Mouse (Mus musculus) MEL (cell line): Measurements from ENCODE around the gene F830045P16Rik. TPM values are rescaled to one million over a fixed set of nuclear protein-coding genes. Genes with fewer than 3 reads are reported as not detected.

ENCODE experiments used
- DNase-seq: peaks from one replicate; pipeline ENCODE4 v3.0.0; 2011; ENCODE audit warnings: low read depth, low spot score
- H3K27ac ChIP-seq: 2 replicates; pipeline ENCODE4 v1.5.1; 2012; ENCODE audit warnings: low read depth, mild to moderate bottlenecking, control low read depth, low read length, moderate library complexity; ENCODE audit not compliant: control insufficient read depth
- H3K27me3 ChIP-seq, 2 experiments: fragments of 150-350 bp in 1 of 2; sonication (generic) in 1 of 2; 2 replicates each; pipeline ENCODE4 v1.6.1; 2012; ENCODE audit warnings: low read length in 2 of 2, mild to moderate bottlenecking in 2 of 2, improper control_type of control experiment in 1 of 2, moderate library complexity in 1 of 2; ENCODE audit not compliant: insufficient read depth in 2 of 2, control insufficient read depth in 1 of 2
- H3K36me3 ChIP-seq, 2 experiments: 2 replicates each; pipeline ENCODE4 v1.6.1; 2012 to 2014; ENCODE audit warnings: low read length in 2 of 2, improper control_type of control experiment in 1 of 2, inconsistent platforms in 1 of 2, mild to moderate bottlenecking in 1 of 2; ENCODE audit not compliant: insufficient read depth in 2 of 2, control insufficient read depth in 1 of 2
- H3K4me1 ChIP-seq, 2 experiments: fragments of 150-350 bp in 1 of 2; sonication (generic) in 1 of 2; 2 replicates each; pipeline ENCODE4 v1.6.1; 2012; ENCODE audit warnings: low read length in 2 of 2, improper control_type of control experiment in 1 of 2, mild to moderate bottlenecking in 1 of 2; ENCODE audit not compliant: insufficient read depth in 2 of 2, control insufficient read depth in 1 of 2
- H3K4me3 ChIP-seq, 2 experiments: fragments of 150-350 bp in 1 of 2; sonication (generic) in 1 of 2; 2 replicates each; pipeline ENCODE4 v1.5.1; 2012; ENCODE audit warnings: low read depth in 2 of 2, low read length in 2 of 2, mild to moderate bottlenecking in 2 of 2, moderate library complexity in 2 of 2, control low read depth in 1 of 2, improper control_type of control experiment in 1 of 2; ENCODE audit not compliant: control insufficient read depth in 1 of 2, insufficient read depth in 1 of 2
- H3K79me2 ChIP-seq: 2 replicates; pipeline ENCODE4 v1.6.1; 2012; ENCODE audit warnings: mild to moderate bottlenecking, low read length, moderate library complexity; ENCODE audit not compliant: control insufficient read depth, poor library complexity, insufficient read depth
- H3K9ac ChIP-seq: 2 replicates; pipeline ENCODE4 v1.6.1; 2012; ENCODE audit warnings: low read depth, mild to moderate bottlenecking, control low read depth, low read length, moderate library complexity; ENCODE audit not compliant: control insufficient read depth, poor library complexity, severe bottlenecking
- H3K9me3 ChIP-seq: fragments of 150-350 bp; sonication (generic); replicated peaks from 2 replicates; pipeline ENCODE4 v1.6.1; 2012; ENCODE audit warnings: mild to moderate bottlenecking, low read length, improper control_type of control experiment, moderate library complexity; ENCODE audit not compliant: insufficient read depth
- CHD2 ChIP-seq: IDR thresholded peaks from 2 replicates; pipeline ENCODE4 v1.6.1; 2011; ENCODE audit warnings: low read length, improper control_type of control experiment
- E2F4 ChIP-seq: IDR thresholded peaks from 2 replicates; pipeline ENCODE4 v1.6.1; 2011; ENCODE audit warnings: low read depth, low read length, improper control_type of control experiment, borderline replicate concordance
- EP300 ChIP-seq, 2 experiments: IDR thresholded peaks; 2 replicates each; pipeline ENCODE4 v1.6.1; 2011; ENCODE audit warnings: improper control_type of control experiment in 2 of 2, low read length in 2 of 2, low read depth in 1 of 2, mild to moderate bottlenecking in 1 of 2
- ETS1 ChIP-seq: IDR thresholded peaks from 2 replicates; pipeline ENCODE4 v1.6.1; 2012; ENCODE audit warnings: low read depth, mild to moderate bottlenecking, inconsistent platforms, low read length, improper control_type of control experiment, moderate library complexity
- GATA1 ChIP-seq: IDR thresholded peaks from 2 replicates; pipeline ENCODE4 v1.6.1; 2011; ENCODE audit warnings: low read depth, low read length, improper control_type of control experiment
- JUND ChIP-seq: IDR thresholded peaks from 2 replicates; pipeline ENCODE4 v1.6.1; 2011; ENCODE audit warnings: low read depth, mild to moderate bottlenecking, improper control_type of control experiment, low read length
- MAFK ChIP-seq: IDR thresholded peaks from 2 replicates; pipeline ENCODE4 v1.6.1; 2011; ENCODE audit warnings: low read depth, mild to moderate bottlenecking, low read length, improper control_type of control experiment, borderline replicate concordance
- MXI1 ChIP-seq: IDR thresholded peaks from 2 replicates; pipeline ENCODE4 v1.6.1; 2011; ENCODE audit warnings: mild to moderate bottlenecking, low read depth, low read length, improper control_type of control experiment
- MYB ChIP-seq: IDR thresholded peaks from 2 replicates; pipeline ENCODE4 v1.6.1; 2011; ENCODE audit warnings: mild to moderate bottlenecking, low read depth, low read length, improper control_type of control experiment
- MYC ChIP-seq: IDR thresholded peaks from 2 replicates; pipeline ENCODE4 v1.6.1; 2011; ENCODE audit warnings: low read depth, mild to moderate bottlenecking, low read length, improper control_type of control experiment, moderate library complexity
- NELFE ChIP-seq: IDR thresholded peaks from 2 replicates; pipeline ENCODE4 v1.6.1; 2011; ENCODE audit warnings: low read depth, low read length, improper control_type of control experiment
- POLR2AphosphoS2 ChIP-seq: IDR thresholded peaks from 2 replicates; pipeline ENCODE4 v1.6.1; 2011; ENCODE audit warnings: low read length, improper control_type of control experiment
- RAD21 ChIP-seq: IDR thresholded peaks from 2 replicates; pipeline ENCODE4 v1.6.1; 2011; ENCODE audit warnings: mild to moderate bottlenecking, low read depth, low read length, improper control_type of control experiment
- RCOR1 ChIP-seq: IDR thresholded peaks from 2 replicates; pipeline ENCODE4 v1.6.1; 2012; ENCODE audit warnings: low read depth, mild to moderate bottlenecking, inconsistent platforms, low read length, improper control_type of control experiment
- SMC3 ChIP-seq: IDR thresholded peaks from 2 replicates; pipeline ENCODE4 v1.6.1; 2011; ENCODE audit warnings: low read depth, low read length, improper control_type of control experiment
- TBP ChIP-seq: IDR thresholded peaks from 2 replicates; pipeline ENCODE4 v1.8.0; 2011; ENCODE audit warnings: low read depth, low read length, improper control_type of control experiment
- TCF12 ChIP-seq: IDR thresholded peaks from 2 replicates; pipeline ENCODE4 v1.6.1; 2014; ENCODE audit warnings: low read depth, mild to moderate bottlenecking, inconsistent platforms, low read length, improper control_type of control experiment, moderate library complexity
- UBTF ChIP-seq: IDR thresholded peaks from 2 replicates; pipeline ENCODE4 v1.6.1; 2012; ENCODE audit warnings: low read depth, mild to moderate bottlenecking, inconsistent platforms, low read length, improper control_type of control experiment, moderate library complexity, borderline replicate concordance; ENCODE audit not compliant: insufficient read depth
- USF2 ChIP-seq, 2 experiments: IDR thresholded peaks; 2 replicates each; pipeline ENCODE4 v1.6.1; 2011 to 2012; ENCODE audit warnings: improper control_type of control experiment in 2 of 2, low read length in 2 of 2, borderline replicate concordance in 1 of 2, inconsistent platforms in 1 of 2, low read depth in 1 of 2, mild to moderate bottlenecking in 1 of 2; ENCODE audit not compliant: insufficient read depth in 1 of 2
- ZKSCAN1 ChIP-seq: IDR thresholded peaks from 2 replicates; pipeline ENCODE4 v1.6.1; 2012; ENCODE audit warnings: low read depth, mild to moderate bottlenecking, inconsistent platforms, low read length, improper control_type of control experiment, moderate library complexity
- polyA plus RNA-seq, 2 experiments: library from polyadenylated mRNA; stranded (reverse) in 1 of 2; unstranded in 1 of 2; fragments of >175 nt in 1 of 2; fragments of >200 nt in 1 of 2; gene quantifications; 2 replicates each; pipeline versions ENCODE4 v1.2.1 to v1.2.4; 2012; ENCODE audit warnings: low replicate concordance in 2 of 2, low read depth in 1 of 2; ENCODE audit not compliant: insufficient read length in 2 of 2, insufficient read depth in 1 of 2, missing spikeins in 1 of 2
- total RNA-seq: library from RNA; depleted of rRNA; stranded (reverse); fragments of 300-350 nt; gene quantifications from 2 replicates; pipeline ENCODE4 v1.2.3, GENCODE M21; 2012

The F830045P16Rik gene
- total and polyA plus RNA-seq, 3 experiments = not detected

- peak; percentile 7 for DNase-seq
- Histone ChIP-seq H3K9me3 (no peaks in the 10 kb centered on the region), H3K27ac (no peak overlapping the region), H3K27me3 (no peaks in the 10 kb centered on the region; a peak in 2 of 4 replicates), H3K4me1 (no peaks in the 10 kb centered on the region), H3K36me3 (no peaks in the 10 kb centered on the region), H3K4me3 (no peak overlapping the region), H3K79me2 (no peaks in the 10 kb centered on the region), H3K9ac (no peak overlapping the region)
- TF ChIP-seq RAD21 = no peak
- no peak for TF ChIP-seq MXI1
- no peak for TF ChIP-seq POLR2AphosphoS2
- TF ChIP-seq TCF12 = no peak
- TF ChIP-seq JUND = no peak
- TF ChIP-seq ZKSCAN1 = no peak
- no peak for TF ChIP-seq MAFK
- no peak for TF ChIP-seq TBP
- no peak for TF ChIP-seq NELFE
- TF ChIP-seq GATA1 = no peak
- no peak for TF ChIP-seq USF2 (IDR thresholded peaks at IDR 0.05; ENCODE audit: borderline replicate concordance in 1 of 2, insufficient read depth in 1 of 2, low read depth in 1 of 2, low read length in 2 of 2)
- no peak for TF ChIP-seq RCOR1
- TF ChIP-seq MYB = no peak
- no peak for TF ChIP-seq EP300 (IDR thresholded peaks at IDR 0.05; ENCODE audit: low read depth in 1 of 2, low read length in 2 of 2)
- TF ChIP-seq MYC = no peak
- no peak for TF ChIP-seq SMC3
- no peak for TF ChIP-seq UBTF
- no peak for TF ChIP-seq ETS1
Measured at GRCm38 (mm10) chr2:129546772-129547171, 10.4 kb upstream of the F830045P16Rik start.

DNA sequence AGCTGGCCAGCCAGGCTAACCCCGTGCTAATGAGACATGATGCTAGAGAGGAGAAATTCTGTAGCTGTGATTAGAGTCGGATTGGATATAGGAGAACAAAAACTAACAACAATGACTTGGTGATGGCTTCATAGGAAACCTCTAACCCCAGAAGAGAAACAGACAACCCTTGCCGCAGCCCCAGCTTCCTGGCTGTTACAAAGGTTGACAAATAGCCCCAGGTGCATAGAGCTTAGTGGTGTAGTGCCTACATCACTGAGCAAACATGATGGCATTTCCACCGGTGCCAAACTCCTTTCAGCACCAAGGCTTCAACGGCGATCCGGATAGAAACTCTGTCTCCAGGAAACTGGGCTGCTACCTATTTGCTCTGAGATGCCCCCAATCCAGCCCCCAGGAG is 9.2 kb upstream of the F830045P16Rik start:
- H3K9ac ChIP-seq = no peak overlapping the region
- H3K79me2 ChIP-seq = no peaks in the 10 kb centered on the region
- no peaks in the 10 kb centered on the region for H3K9me3 ChIP-seq
- no peaks in the 10 kb centered on the region for H3K36me3 ChIP-seq
- H3K27me3 ChIP-seq = no peaks in the 10 kb centered on the region; a peak in 2 of 4 replicates
- no peak for DNase-seq
- no peak for TF ChIP-seq GATA1
- no peak for TF ChIP-seq CHD2
- no peak for TF ChIP-seq UBTF
- no peak for TF ChIP-seq USF2 (IDR thresholded peaks at IDR 0.05; ENCODE audit: borderline replicate concordance in 1 of 2, insufficient read depth in 1 of 2, low read depth in 1 of 2, low read length in 2 of 2)
- no peak for TF ChIP-seq E2F4
- H3K4me1 ChIP-seq = no peaks in the 10 kb centered on the region
- H3K27ac ChIP-seq = no peak overlapping the region
- H3K4me3 ChIP-seq = no peak overlapping the region
